Mouse (Mus musculus): ENCODE measurements around the gene Ubl3.

GRCm38 (mm10) chr5:148593607-148594006, 41.0 kb upstream of the Ubl3 start:
- TF ChIP-seq CTCF (IDR thresholded peaks at IDR 0.05; ENCODE audit: low read depth, low read length) (no peak), POLR2A (IDR thresholded peaks at IDR 0.05; ENCODE audit: borderline replicate concordance, low read depth, low read length) (no peak)
